Mouse (Mus musculus): ENCODE measurements around the gene Syf2. TPM values are rescaled to one million over a fixed set of nuclear protein-coding genes. Genes with fewer than 3 reads are reported as not detected.

Syf2 gene
- polyA plus RNA-seq, 1 experiment from 2014 or later = 61.9 TPM

GRCm38 (mm10) chr4:134913413-134913812 lies 17.3 kb upstream of the Syf2 start:
- Histone ChIP-seq H3K27me3 (ENCODE audit: control insufficient read depth, insufficient read depth, low read depth, low read length) (no peaks in the 10 kb centered on the region), H3K36me3 (ENCODE audit: control insufficient read depth, insufficient read depth, low read length) (peaks cover 10% of the 10 kb centered on the region), H3K4me2 (ENCODE audit: low read length) (peak overlapping the region; percentile 53), H3K9ac (ENCODE audit: low read depth, low read length) (no peak overlapping the region), H3K4me3 (ENCODE audit: low read depth, low read length) (peak overlapping the region; percentile 79; the same call in 1 of the 2 replicates), H3K4me1 (ENCODE audit: control insufficient read depth, insufficient read depth, low read length) (peaks cover 9% of the 10 kb centered on the region), H3K27ac (ENCODE audit: low read length) (no peak overlapping the region), H3K9me3 (replicated peaks; ENCODE audit: control insufficient read depth, low read length, poor library complexity, severe bottlenecking) (no peaks in the 10 kb centered on the region)
- 31% methylated on average over 3 of the region's 3 CpGs for WGBS
- ATAC-seq = no peak

- Histone ChIP-seq H3K9me3 (replicated peaks; ENCODE audit: control insufficient read depth, low read length, poor library complexity, severe bottlenecking) (no peaks in the 10 kb centered on the region), H3K9ac (ENCODE audit: low read depth, low read length) (peak overlapping the region; percentile 92), H3K4me2 (ENCODE audit: low read length) (peak overlapping the region; percentile 53), H3K27ac (ENCODE audit: low read length) (peak overlapping the region; percentile 89), H3K4me1 (ENCODE audit: control insufficient read depth, insufficient read depth, low read length) (peaks cover 9% of the 10 kb centered on the region), H3K4me3 (ENCODE audit: low read depth, low read length) (peak overlapping the region; percentile 79), H3K36me3 (ENCODE audit: control insufficient read depth, insufficient read depth, low read length) (peaks cover 2% of the 10 kb centered on the region; the same call in 1 of the 2 replicates), H3K27me3 (ENCODE audit: control insufficient read depth, insufficient read depth, low read depth, low read length) (no peaks in the 10 kb centered on the region)
- under 1% methylated on average over 43 of the region's 43 CpGs for WGBS
- ATAC-seq = peak; percentile 77
Measured at GRCm38 (mm10) chr4:134914122-134914863, 16.4 kb upstream of the Syf2 start.

GRCm38 (mm10) chr4:134914864-134915209 lies 15.9 kb upstream of the Syf2 start, which contains the start of gene Tmem50a:
Gene Tmem50a (minus strand): TSS chr4:134915024.
- WGBS = under 1% methylated on average over 24 of the region's 25 CpGs
- H3K9ac ChIP-seq (ENCODE audit: low read depth, low read length) = peak within 1 kb of the TSS; percentile 92
- peak within 1 kb of the TSS; percentile 89 for H3K27ac ChIP-seq (ENCODE audit: low read length)
- H3K4me2 ChIP-seq (ENCODE audit: low read length) = peak within 1 kb of the TSS; percentile 53
- H3K4me3 ChIP-seq (ENCODE audit: low read depth, low read length) = peak within 1 kb of the TSS; percentile 79
- ATAC-seq = peak; percentile 91
- H3K27me3 ChIP-seq (ENCODE audit: control insufficient read depth, insufficient read depth, low read depth, low read length) = no peaks in the 10 kb centered on the region
- peaks cover 9% of the 10 kb centered on the region for H3K4me1 ChIP-seq (ENCODE audit: control insufficient read depth, insufficient read depth, low read length)
- no peaks in the 10 kb centered on the region for H3K36me3 ChIP-seq (ENCODE audit: control insufficient read depth, insufficient read depth, low read length)
- no peaks in the 10 kb centered on the region for H3K9me3 ChIP-seq (replicated peaks; ENCODE audit: control insufficient read depth, low read length, poor library complexity, severe bottlenecking)

- ATAC-seq = peak; percentile 54
- 59% methylated on average over 14 of the region's 14 CpGs for WGBS
- Histone ChIP-seq H3K36me3 (ENCODE audit: control insufficient read depth, insufficient read depth, low read length) (no peaks in the 10 kb centered on the region), H3K9ac (ENCODE audit: low read depth, low read length) (peak overlapping the region; percentile 92), H3K4me2 (ENCODE audit: low read length) (peak overlapping the region; percentile 53), H3K27ac (ENCODE audit: low read length) (peak overlapping the region; percentile 89), H3K4me3 (ENCODE audit: low read depth, low read length) (peak overlapping the region; percentile 79), H3K4me1 (ENCODE audit: control insufficient read depth, insufficient read depth, low read length) (peaks cover 9% of the 10 kb centered on the region), H3K9me3 (replicated peaks; ENCODE audit: control insufficient read depth, low read length, poor library complexity, severe bottlenecking) (no peaks in the 10 kb centered on the region), H3K27me3 (ENCODE audit: control insufficient read depth, insufficient read depth, low read depth, low read length) (no peaks in the 10 kb centered on the region)
Measured at GRCm38 (mm10) chr4:134915223-134916050, 15.3 kb upstream of the Syf2 start.

- Histone ChIP-seq H3K27me3 (ENCODE audit: control insufficient read depth, insufficient read depth, low read depth, low read length) (no peaks in the 10 kb centered on the region), H3K4me2 (ENCODE audit: low read length) (no peak overlapping the region), H3K9ac (ENCODE audit: low read depth, low read length) (no peak overlapping the region), H3K27ac (ENCODE audit: low read length) (no peak overlapping the region), H3K4me1 (ENCODE audit: control insufficient read depth, insufficient read depth, low read length) (peaks cover 9% of the 10 kb centered on the region), H3K9me3 (replicated peaks; ENCODE audit: control insufficient read depth, low read length, poor library complexity, severe bottlenecking) (no peaks in the 10 kb centered on the region), H3K36me3 (ENCODE audit: control insufficient read depth, insufficient read depth, low read length) (no peaks in the 10 kb centered on the region), H3K4me3 (ENCODE audit: low read depth, low read length) (no peak overlapping the region)
- no peak for ATAC-seq
- WGBS = 71% methylated on average over 3 of the region's 3 CpGs
Measured at GRCm38 (mm10) chr4:134917194-134917593, 13.5 kb upstream of the Syf2 start.

GRCm38 (mm10) chr4:134918381-134918780 lies 12.3 kb upstream of the Syf2 start:
- H3K4me3 ChIP-seq (ENCODE audit: low read depth, low read length) = no peak overlapping the region
- no peak overlapping the region for H3K4me2 ChIP-seq (ENCODE audit: low read length)
- H3K27ac ChIP-seq (ENCODE audit: low read length) = no peak overlapping the region
- 78% methylated on average over 7 of the region's 7 CpGs for WGBS
- no peaks in the 10 kb centered on the region for H3K36me3 ChIP-seq (ENCODE audit: control insufficient read depth, insufficient read depth, low read length)
- H3K9me3 ChIP-seq (replicated peaks; ENCODE audit: control insufficient read depth, low read length, poor library complexity, severe bottlenecking) = no peaks in the 10 kb centered on the region
- H3K9ac ChIP-seq (ENCODE audit: low read depth, low read length) = no peak overlapping the region
- H3K4me1 ChIP-seq (ENCODE audit: control insufficient read depth, insufficient read depth, low read length) = peaks cover 8% of the 10 kb centered on the region
- no peak for ATAC-seq
- H3K27me3 ChIP-seq (ENCODE audit: control insufficient read depth, insufficient read depth, low read depth, low read length) = no peaks in the 10 kb centered on the region

GRCm38 (mm10) chr4:134919733-134920540 lies 10.8 kb upstream of the Syf2 start:
- no peaks in the 10 kb centered on the region for H3K9me3 ChIP-seq (replicated peaks; ENCODE audit: control insufficient read depth, low read length, poor library complexity, severe bottlenecking)
- no peak overlapping the region for H3K9ac ChIP-seq (ENCODE audit: low read depth, low read length)
- no peak overlapping the region for H3K4me2 ChIP-seq (ENCODE audit: low read length)
- WGBS = 41% methylated on average over 12 of the region's 12 CpGs
- ATAC-seq = no peak
- peaks cover 12% of the 10 kb centered on the region for H3K4me1 ChIP-seq (ENCODE audit: control insufficient read depth, insufficient read depth, low read length)
- no peaks in the 10 kb centered on the region for H3K36me3 ChIP-seq (ENCODE audit: control insufficient read depth, insufficient read depth, low read length)
- no peak overlapping the region for H3K4me3 ChIP-seq (ENCODE audit: low read depth, low read length)
- H3K27ac ChIP-seq (ENCODE audit: low read length) = no peak overlapping the region
- no peaks in the 10 kb centered on the region for H3K27me3 ChIP-seq (ENCODE audit: control insufficient read depth, insufficient read depth, low read depth, low read length)

GRCm38 (mm10) chr4:134920631-134921030 lies 10.1 kb upstream of the Syf2 start:
- Histone ChIP-seq H3K4me2 (ENCODE audit: low read length) (no peak overlapping the region), H3K9me3 (replicated peaks; ENCODE audit: control insufficient read depth, low read length, poor library complexity, severe bottlenecking) (no peaks in the 10 kb centered on the region), H3K4me1 (ENCODE audit: control insufficient read depth, insufficient read depth, low read length) (peaks cover 16% of the 10 kb centered on the region), H3K9ac (ENCODE audit: low read depth, low read length) (no peak overlapping the region), H3K36me3 (ENCODE audit: control insufficient read depth, insufficient read depth, low read length) (peaks cover 6% of the 10 kb centered on the region; the same call in 1 of the 2 replicates), H3K27me3 (ENCODE audit: control insufficient read depth, insufficient read depth, low read depth, low read length) (no peaks in the 10 kb centered on the region), H3K27ac (ENCODE audit: low read length) (no peak overlapping the region), H3K4me3 (ENCODE audit: low read depth, low read length) (no peak overlapping the region)
- WGBS = 97% methylated on average over 6 of the region's 6 CpGs
- no peak for ATAC-seq
